Mouse (Mus musculus) heart, adult 2 months (tissue): ENCODE data around the gene Akirin2.

Experiments
- CTCF ChIP-seq: fragments of 200-600 bp; IDR thresholded peaks from 2 replicates; pipeline ENCODE4 v1.8.1; 2022; ENCODE audit warnings: antibody characterized with exemption, mild to moderate bottlenecking, moderate library complexity
- EP300 ChIP-seq: fragments of 200-500 bp; IDR thresholded peaks from 2 replicates; pipeline ENCODE4 v1.6.1; 2011; ENCODE audit warnings: low read depth, low read length, control low read depth; ENCODE audit not compliant: insufficient read depth
- POLR2A ChIP-seq: fragments of 200-500 bp; IDR thresholded peaks from 2 replicates; pipeline ENCODE4 v1.6.1; 2011; ENCODE audit warnings: mild to moderate bottlenecking, low read depth, low read length, control low read depth; ENCODE audit not compliant: insufficient read depth

- TF ChIP-seq EP300 (no peak), CTCF (no peak), POLR2A (no peak)
Measured at GRCm38 (mm10) chr4:34579215-34579614, 28.5 kb downstream of the Akirin2 start.
